Mouse (Mus musculus): ENCODE results near the gene Tunar. TPM values are rescaled to one million over a fixed set of nuclear protein-coding genes. Genes with fewer than 3 reads are reported as not detected.

Gene Tunar
- polyA plus RNA-seq, 2 experiments from 2014 or later, result not detected

DNA sequence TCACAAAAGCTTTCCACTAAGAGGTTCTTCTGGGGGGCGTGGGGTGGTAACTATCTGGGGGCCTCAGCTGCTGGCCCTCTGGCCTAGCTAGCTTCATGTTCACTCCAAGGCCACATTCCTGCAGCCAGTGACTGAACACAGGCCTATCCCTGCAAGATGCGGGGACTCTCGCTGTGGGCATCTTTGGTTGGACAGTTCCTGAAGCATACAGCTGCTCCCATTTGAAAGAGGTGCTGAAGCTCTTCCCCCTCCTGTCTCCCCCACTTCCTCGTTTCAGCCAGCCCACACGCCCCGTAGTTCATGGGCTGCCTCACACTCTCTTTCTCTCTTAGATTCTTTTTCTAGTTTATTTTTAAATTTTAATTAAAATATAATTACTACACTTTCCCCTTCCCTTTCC is 72.3 kb downstream of the Tunar start:
- no peak for ATAC-seq

DNA sequence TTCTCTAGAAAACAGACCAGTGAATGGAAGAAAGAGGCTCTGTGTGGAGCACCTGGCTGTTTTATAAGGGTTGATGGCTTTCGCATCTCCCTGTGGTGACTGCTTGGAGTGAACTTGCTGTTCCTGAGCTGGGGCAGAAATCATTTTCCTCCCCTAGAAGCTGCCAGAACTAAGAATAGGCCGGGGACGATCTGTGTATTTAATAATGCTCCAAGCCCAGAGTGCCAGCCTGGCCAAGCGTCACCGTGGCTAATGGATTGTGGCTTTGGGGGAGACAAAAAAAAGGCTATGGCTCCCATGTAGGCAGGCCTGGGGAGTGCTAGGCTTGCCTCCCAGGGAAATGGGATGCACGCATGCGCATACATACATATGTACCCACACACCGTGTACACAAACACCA is 80.2 kb downstream of the Tunar start:
- ATAC-seq, result no peak

DNA sequence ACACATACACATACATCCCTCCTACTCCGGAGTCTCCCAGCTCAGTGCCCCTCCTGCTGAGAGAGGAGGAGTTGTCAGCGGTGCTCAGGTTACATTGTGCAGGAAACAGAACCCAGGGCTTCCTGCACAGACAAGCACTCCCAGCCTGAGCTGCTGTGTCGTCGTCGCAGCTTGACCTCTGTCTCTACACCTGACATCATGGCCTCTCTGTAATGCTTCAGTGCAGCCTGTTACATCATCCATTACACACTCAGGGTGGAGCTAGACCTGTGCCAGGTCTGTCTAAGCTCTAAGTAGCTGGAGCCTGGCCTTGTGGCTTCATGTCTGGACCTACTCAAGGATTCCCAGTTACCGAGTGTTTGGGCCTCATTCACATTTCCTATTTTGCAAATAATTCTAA is 86.8 kb downstream of the Tunar start:
- no peak for ATAC-seq

DNA sequence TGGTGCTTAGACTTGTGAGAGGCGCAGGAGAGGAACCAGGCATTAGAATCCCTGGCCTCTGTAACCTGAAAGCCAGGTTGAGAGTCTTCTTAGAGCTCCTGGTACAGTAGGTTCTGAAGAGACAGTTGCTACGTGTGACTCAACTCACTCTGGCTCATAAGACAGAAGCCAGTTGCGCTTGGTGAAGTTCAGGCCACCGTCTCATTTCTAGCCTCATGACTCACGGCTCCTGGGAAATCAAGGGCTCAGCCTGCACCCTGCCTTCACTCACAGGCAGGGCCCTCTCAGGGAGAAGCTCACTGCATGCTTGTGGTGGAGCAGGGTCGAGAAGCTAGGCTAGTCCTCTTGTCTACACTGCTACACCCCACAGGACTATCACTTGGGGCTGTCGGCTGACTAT is 92.9 kb downstream of the Tunar start:
- no peak for ATAC-seq

DNA sequence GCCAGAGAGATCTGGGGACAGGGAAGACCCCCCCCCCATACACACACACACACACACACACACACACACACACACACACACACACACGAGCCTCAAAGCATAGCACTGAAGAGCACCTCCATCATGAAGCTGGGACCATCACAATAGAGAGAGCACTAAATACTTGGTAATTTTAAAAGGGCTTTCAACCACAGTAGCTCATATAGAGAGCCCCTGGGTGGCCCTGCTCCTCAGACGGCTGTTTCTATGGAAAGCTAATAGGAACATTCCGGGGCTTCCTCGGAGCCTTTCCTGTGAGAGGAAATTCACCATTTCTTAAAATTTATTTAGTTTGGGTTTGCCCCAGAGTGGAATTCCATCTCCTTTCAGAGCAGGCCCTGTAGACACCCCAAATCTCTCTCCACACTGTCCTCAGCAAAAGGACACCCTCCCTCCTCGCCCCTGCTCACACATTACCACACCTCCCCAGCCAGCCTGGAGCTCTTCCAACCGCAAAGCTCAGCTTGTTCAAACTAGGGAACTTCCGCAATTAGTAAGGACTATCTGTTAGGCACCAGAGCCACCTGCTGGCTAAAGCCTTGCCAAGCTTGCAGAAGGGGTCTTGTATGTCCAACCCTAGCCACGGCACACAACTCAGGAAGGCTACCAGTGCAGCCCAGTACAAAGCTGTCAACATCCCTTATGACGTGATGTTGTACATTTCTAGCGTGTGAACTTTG is 93.5 kb downstream of the Tunar start:
- no peak for ATAC-seq

DNA sequence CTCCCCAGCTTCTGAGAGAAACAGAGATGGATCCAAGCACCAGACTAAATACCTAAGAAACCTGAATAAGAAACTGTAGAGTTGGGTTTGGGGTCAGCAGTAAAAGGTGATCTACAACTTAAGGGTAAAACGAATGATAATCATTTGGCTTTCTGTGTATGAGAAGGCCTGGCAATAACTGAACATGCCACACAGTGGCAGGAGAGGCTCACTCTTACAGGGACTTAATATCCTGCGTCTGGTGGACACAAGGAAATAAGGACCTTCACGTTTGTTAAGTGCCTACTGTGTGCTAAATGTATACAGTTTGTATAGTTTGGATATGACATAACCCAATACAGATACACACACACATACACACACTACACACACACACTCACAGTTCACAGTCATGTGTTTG is 98.2 kb downstream of the Tunar start:
- ATAC-seq, result no peak

DNA sequence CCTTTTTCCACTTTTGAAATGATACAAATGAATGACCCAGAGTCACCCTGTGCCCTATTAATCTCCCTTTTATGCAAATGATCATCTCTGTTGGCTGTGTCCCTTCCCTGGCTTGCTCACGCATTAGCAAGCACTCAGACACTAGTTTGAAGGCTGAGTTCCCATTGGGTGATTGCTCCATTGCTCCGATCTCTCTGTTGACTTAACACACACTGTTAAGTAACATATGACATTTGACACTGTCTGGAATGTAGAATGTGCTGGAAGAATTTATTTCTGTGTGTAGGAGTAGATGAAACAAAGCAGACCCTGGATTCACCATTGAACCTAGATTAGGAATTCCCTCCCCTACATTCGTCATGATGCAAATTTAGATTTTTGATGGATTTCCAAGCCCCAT is 99.1 kb downstream of the Tunar start:
- no peak for ATAC-seq

Other genes with a start within 250 kb of the Tunar start
- gene Tcl1b2, start 187.9 kb upstream of the Tunar start, polyA plus RNA-seq (2017; shearing (Covaris generic)), result not detected
- not detected for gene Tcl1b1, start 174.2 kb upstream of the Tunar start, polyA plus RNA-seq (2017; shearing (Covaris generic))
- gene Tcl1b5, start 157.5 kb upstream of the Tunar start, polyA plus RNA-seq (2017; shearing (Covaris generic)), result not detected
- gene Tcl1b3, start 142.8 kb upstream of the Tunar start, polyA plus RNA-seq (2017; shearing (Covaris generic)), result not detected
- gene Tcl1b4, start 131.9 kb upstream of the Tunar start, polyA plus RNA-seq (2017; shearing (Covaris generic)), result not detected
- gene Tcl1, start 111.1 kb upstream of the Tunar start, polyA plus RNA-seq (2017; shearing (Covaris generic)), result not detected
- under 1 TPM; 0.39 to 0.70 TPM for gene D430019H16Rik, start 120.0 kb downstream of the Tunar start, polyA plus RNA-seq (2017; shearing (Covaris generic))
- not detected for gene Bdkrb2, start 229.4 kb downstream of the Tunar start, polyA plus RNA-seq (2017; shearing (Covaris generic))

All from CD4-positive, CD25-positive, alpha-beta regulatory T cell, adult 4 months (primary cell).